Mouse (Mus musculus) gastrocnemius, adult 8-10 months (tissue): ENCODE data around the gene Shoc2. TPM values are rescaled to one million over a fixed set of nuclear protein-coding genes. Genes with fewer than 3 reads are reported as not detected.
"Not testable (repeated sequence)": the region's sequence is repeated elsewhere in the genome, so short reads cannot be mapped to it uniquely, and the experiment has no call there.

Experiments
- DNase-seq, 2 experiments: peaks; one replicate each; pipeline ENCODE4 v3.0.0; 2022; ENCODE audit warnings: low spot score in 2 of 2
- total RNA-seq, 4 experiments: library from RNA; stranded (reverse); gene quantifications; 2 replicates each; pipeline ENCODE4 v1.2.4; 2022

The Shoc2 gene
- total RNA-seq, 4 experiments from 2014 or later, result 21.7 to 31.6 (median 23.4) TPM

DNA sequence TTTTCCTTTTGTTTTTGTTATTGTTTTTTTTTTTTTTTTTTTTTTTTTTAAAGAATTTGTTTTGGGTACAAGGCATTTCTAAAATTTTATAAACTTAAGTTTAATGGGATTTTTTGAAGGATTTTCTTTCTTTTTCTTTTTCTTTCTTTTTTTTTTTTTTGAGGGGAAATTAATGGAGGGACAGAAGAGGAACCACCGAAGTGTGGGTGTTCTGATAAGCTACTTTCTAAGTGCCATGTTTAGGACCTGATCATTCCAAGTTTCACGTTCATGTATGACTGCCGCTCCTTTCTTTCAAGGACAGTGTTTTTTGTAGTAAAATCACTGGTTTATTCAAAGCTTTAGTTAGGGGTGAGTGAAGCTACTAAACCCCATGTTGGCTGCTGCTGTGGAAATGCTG, 14.9 kb upstream of the Shoc2 start:
- no peak for DNase-seq

GRCm38 (mm10) chr19:53933050-53933449, 11.1 kb upstream of the Shoc2 start:
- DNase-seq, result no peak

GRCm38 (mm10) chr19:53934046-53934445, 10.1 kb upstream of the Shoc2 start:
- DNase-seq, result no peak

GRCm38 (mm10) chr19:53939467-53939866, 4.6 kb upstream of the Shoc2 start:
- no peak for DNase-seq

DNA sequence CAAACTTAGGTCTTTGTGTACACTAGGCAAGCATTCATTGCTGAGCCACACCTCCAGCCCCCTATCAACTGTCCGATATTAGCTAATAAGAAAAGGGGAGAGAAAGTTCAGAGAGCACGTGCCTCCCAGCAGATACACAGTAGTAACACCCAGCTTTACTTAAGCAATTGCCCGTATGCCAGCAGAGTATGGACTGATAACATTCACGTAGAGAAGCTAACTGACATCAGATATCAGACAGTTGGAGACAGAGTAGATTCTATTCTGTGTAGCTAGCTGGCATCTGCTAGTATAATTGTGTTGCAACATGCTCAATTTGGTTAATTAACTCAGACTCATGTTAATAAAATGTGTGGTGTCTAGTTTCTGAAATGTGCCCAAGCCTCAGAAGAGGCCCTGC, 3.0 kb upstream of the Shoc2 start:
- DNase-seq, result no peak

DNA sequence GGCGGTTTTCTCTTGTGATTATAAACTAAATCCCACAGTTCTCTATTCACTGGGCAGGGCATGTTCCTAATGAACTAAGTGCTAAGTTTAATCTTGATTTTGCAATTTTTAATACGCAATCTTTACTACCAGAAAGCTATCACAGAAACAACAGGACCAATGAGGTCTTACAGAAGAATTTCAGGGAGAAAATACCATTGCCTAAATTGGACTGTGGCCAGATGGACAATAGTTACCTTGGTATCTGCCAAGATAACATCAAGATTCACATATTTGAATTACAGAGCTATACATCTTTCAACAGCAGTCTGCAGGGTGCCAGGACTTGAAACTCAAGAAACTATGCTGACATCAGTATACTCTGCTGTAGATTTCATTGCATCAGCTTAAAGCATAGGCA, 1.8 kb upstream of the Shoc2 start:
- DNase-seq, result no peak

GRCm38 (mm10) chr19:53944786-53945169, 672 bp downstream of the Shoc2 start:
- no peak for DNase-seq

DNA sequence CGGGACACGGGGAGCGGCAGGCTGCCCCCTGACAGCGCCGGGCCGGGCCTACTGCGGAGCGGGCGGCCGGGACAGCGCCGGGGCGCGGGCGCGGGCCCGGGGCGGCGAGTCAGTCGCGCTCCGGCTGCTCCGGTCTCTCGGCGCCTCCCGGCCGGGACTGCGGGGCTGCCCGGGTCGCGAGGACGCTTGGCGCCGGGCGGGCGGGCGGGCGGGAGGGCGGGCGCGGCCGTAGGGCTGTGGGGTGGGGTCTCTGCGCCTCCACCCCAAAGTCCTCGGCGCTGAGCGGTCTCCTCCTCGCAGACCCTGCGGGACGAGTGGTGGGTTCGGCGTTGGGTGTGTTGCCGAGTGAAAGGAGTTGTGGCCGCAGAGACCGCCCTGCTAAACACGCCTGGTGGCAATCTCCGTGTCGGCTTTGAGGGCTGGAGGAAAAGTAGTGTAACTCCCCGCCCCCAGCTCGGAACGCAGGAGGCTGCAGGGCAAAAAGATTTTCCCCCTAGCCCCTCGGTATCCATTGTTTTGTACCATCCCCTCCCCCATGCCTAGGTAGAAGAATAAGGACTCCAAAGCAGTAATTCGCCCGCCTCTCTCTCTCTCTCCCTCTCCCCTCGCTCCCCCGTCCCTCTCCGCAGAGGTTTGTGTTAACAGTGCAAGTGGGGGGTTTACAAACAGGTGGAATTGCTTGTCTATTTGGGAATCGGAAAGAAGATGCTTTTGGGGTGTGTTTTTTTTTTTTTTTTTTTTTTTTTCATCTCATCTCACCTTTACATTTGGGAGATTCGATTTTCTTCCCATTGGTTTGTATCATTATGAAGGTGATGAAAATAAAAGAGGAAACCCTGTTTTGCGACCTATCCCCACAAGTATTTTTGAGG, 1.3 kb downstream of the Shoc2 start:
- DNase-seq, result peak; percentile 9 to 24

DNA sequence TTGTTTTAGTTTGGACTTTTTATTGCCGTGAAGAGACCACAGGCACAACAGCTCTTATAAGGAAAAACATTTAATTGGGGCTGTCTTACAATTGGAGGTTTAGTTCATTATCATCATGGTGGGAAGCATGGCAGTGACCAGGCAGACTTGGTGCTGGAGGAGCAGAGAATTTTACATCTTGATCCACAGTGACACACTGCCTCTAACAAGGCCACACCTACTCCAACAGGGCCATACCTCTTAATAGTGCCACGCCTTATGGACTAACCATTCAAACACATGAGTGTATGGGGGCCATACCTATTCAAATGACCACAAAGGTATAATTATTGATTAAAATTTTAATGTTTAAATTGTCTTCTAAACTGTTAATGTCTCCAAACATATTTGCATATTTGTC, 13.4 kb downstream of the Shoc2 start:
- no peak for DNase-seq

GRCm38 (mm10) chr19:53962511-53962910, 18.4 kb downstream of the Shoc2 start:
- DNase-seq, result no peak

DNA sequence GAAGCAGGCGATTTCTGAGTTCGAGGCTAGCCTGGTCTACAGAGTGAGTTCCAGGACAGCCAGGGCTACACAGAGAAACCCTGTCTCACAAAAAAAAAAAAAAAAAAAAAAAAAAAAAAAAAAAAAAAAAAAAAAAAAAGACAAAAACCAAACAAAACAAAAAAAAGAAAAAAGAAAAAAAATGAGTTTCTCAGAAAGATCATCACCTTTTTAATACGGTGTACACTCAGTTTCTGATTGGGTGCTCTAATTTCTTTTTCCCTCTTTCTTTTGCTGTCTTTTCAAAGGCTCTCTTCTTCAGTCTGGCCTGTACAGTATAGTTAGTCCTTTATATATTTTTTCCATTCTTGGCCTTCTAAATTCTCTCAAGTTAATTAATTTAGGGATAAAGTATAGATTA, 20.2 kb downstream of the Shoc2 start:
- not testable (repeated sequence) for DNase-seq

- DNase-seq, result no peak
These were observed 21.0 kb downstream of the Shoc2 start for GRCm38 (mm10) chr19:53964910-53965633.

GRCm38 (mm10) chr19:53969226-53969625, 25.1 kb downstream of the Shoc2 start:
- DNase-seq, result no peak

DNA sequence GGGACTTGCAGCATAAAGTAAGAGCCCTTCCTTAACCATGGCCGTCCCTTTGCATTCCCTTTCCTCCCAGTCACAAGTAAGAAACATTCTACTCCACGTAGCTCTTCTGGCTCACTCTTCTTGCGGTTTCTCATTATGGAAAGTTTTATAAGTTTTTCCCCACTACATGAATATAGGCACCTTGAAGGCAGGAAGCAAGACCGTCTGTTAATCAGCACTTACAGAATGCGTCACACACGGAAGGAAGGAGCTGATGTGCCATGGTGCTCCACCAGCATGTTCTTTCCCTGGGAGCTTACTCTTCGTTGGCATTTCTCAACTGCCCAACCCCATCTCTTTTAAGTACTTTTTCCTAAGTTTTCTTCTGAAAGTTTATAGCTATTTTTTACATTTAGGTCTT, 27.8 kb downstream of the Shoc2 start:
- DNase-seq, result no peak

DNA sequence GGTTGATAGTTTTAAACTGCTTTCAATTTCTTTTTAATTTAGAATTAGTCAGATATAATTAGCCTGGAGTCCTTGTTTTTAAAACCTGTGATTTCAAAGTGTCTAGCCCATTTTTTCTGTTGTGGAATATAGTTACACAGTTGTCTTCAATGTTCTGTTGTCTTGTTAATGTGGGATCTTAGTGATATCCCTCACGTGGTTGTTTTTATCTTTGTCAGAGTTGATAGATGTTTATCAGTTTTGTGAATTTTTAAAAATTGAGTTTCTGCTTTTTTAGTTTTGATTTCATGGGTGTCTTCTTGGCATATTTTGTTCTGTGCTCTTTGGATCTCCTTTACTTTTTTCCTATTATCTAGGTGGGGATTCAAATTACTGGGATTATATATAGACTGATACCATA, 29.6 kb downstream of the Shoc2 start:
- DNase-seq, result no peak

- no peak for DNase-seq
These were observed 37.9 kb downstream of the Shoc2 start for GRCm38 (mm10) chr19:53982041-53982440.

DNA sequence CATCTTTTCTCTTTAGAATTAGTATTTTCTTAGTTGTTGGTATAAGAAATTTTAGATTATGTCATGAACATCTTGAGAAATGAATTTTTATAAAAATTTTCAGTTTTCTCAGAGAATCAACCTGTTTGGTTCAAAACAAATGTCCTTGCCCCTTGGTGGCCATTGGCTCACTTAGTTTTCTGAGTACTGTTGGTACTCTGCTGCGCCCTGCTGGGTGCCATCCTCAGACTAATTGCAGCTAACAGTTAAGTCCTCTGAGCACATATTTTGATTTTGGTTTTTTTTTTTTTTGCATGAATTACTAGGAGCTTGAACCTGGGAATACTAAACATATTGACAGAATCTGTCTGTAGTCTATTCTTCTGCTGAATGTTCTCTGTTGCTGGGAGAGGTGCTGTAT, 39.2 kb downstream of the Shoc2 start:
- DNase-seq, result no peak

- no peak for DNase-seq
These were observed 40.5 kb downstream of the Shoc2 start for GRCm38 (mm10) chr19:53984628-53985027.

GRCm38 (mm10) chr19:53990538-53990937, 46.4 kb downstream of the Shoc2 start:
- no peak for DNase-seq

DNA sequence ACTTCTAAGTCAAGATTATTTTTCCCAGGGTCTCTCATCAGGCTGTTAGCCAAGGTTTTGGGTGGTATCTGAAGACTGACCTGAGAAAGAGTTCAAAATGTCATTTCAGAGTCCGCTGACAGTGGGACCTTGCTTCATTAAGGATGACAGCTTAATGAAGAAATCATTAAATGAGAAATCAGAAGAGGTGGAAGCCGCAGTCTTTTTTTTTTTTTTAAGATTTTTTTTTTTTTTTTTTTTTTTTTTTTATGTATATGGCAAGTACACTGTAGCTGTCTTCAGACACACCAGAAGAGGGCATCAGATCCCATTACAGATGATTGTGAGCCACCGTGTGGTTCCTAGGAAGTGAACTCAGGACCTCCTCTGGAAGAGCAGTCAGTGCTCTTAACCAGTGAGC, 49.8 kb downstream of the Shoc2 start:
- DNase-seq, result no peak

GRCm38 (mm10) chr19:53994276-53994675, 50.2 kb downstream of the Shoc2 start:
- no peak for DNase-seq

- DNase-seq, result no peak
These were observed 66.9 kb downstream of the Shoc2 start for GRCm38 (mm10) chr19:54010973-54011372.

- no peak for DNase-seq
These were observed 70.9 kb downstream of the Shoc2 start for GRCm38 (mm10) chr19:54014999-54015398.
